Mouse (Mus musculus): ENCODE data around the gene Padi6.

The Padi6 gene

DNA sequence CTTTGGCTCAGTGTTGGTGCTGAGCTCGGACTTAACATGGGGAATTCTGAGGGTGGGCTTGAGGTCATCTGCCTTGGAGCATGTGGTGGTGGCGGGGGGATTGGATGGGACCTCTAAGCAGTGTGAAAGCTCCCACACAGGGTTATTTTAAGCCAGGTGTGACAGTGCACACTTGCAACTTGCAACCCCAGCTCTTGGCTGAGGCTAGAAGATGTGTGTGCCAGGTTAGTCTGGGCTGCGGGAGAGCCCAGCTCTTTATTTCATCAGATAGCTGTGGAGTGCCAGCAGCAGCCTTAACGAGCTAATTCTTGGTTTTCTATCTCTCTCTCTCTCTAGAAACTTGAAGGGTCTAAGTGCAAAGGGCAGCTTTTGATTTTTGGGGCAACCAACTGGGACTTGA is 34.8 kb downstream of the Padi6 start:
- no peak for DNase-seq (ENCODE audit: low spot score)

DNA sequence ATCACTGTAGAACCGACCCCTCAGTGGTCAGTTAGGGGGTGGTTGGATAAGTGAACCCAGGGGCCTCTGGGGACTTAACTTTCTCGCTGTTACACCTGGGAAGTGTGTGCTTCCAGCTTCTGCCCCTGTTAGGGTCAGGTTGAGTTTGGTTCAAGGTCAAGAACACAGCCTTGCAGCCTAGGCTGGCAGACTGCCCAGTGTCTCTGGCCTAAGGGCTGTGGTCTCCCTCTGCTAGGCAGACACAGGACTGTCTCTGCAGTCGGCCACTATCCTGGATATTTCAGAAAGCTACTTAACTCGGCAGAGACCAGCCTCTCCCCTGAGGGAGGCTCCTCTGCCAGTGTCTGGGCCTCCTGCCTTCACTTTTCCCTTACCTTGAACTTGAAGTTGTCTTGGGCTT is 38.3 kb downstream of the Padi6 start:
- DNase-seq (ENCODE audit: low spot score): no peak

GRCm38 (mm10) chr4:140703636-140704035 is 38.8 kb downstream of the Padi6 start:
- no peak for DNase-seq (ENCODE audit: low spot score)

DNA sequence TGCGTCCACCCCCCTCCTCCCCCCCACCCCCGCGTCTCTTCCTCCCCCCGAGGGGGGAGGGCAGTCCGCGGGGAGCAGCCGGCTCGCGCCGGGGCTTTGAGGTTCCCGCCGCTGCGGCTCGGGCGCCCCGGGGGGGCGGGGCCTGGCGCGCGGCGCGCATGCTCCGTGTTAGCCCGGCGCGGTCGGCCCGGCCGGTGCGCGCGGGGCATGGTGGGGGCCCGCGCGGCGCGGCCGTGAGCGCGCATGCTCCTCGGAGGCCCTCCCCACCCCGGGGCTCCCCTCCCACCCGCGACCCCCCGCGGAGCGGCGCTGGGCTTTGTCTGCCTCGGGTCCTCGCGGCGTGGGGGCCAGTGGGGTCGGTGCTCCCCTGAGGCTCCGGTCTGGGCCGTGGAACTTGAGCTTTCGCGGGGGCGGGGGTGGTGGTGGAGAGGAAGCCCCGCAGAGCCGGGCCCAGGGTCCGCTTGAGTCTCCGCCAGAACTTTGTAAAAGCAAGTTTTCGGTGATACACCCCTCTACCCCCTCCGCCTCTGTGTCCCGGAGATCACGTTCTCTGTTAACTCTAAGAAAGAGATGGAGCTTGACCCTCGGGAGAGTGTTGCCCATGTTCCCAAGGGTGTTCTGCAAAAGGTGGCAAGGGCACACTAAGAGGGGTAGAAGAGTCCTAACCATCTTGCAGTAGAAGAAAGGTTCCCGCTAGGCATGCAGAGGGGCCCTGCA is 39.7 kb downstream of the Padi6 start:
- DNase-seq (ENCODE audit: low spot score): peak; percentile 74

GRCm38 (mm10) chr4:140701716-140702561 is 40.5 kb downstream of the Padi6 start:
- peak; percentile 48 for DNase-seq (ENCODE audit: low spot score)

DNA sequence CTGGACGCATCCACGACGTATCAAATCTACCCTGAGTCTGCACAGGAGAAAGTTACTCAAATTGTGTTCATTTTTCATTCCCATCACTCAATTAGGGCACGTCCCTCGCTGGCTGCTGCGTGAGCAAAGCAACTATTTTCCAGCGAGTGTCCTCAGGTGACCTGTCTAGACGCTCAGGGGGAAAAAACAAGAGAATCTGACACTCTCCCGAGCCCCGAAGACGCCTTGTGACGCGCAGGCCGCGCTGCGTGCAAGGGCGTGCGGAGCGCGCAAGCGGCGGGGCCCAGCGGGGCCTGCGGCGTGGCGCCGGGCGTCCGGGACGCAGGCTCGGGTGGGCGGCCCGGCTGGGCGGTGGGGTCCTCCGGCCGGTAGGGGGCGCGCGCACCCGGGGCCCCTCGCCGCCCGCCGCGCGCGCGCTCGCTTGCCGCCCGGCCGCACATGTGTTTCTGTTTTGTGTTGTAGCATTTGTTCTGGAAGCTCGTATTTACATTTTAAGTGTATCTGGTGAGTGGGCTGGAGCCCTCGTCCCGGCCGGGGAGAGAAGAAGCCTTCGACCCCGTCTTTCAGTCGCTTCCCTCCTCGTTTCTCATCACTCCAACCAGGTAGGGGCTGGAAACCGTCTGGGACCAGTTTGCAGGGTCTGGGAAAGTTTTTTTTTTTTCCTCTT is 41.3 kb downstream of the Padi6 start:
- DNase-seq (ENCODE audit: low spot score): peak; percentile 79

DNA sequence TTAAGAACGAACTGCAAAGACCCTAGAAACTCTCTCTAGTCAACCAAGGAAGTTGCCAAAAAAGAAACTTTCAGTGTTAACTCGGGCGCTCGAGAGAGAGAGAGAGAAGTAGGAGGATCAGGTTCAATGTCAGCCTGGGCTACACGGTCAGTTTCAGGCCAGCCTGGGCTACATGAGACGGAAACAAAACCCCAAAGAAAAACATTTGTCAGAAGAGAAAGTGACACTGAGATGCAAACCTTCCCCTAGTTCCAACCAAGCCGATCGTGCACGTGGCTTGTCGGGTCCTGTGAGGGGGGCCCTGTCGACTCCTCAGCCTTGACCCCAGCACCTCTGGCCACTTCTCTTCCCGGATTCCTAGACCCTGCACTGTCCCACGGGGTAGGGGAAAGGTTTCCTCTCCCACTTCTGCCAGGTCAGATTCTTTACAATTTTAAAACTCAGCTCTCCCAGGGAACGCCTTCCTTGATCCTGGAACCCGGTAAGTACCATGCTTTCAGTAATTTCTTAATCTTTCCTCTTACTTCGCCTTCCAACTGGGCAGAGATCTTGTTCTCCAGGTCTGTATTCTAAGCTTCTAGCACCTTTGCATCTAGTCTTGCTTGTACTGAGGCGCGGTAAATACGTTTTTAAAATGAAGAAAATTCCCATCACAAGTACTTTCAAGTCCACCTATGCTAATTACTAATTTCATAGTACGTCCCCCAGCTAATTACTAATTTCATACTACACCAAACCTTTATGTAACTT is 42.0 kb downstream of the Padi6 start, which contains the start of gene Rcc2:
TSS of gene Rcc2 (plus strand) at position 273 of the 750 bp plus-strand sequence.
- no peak for DNase-seq (ENCODE audit: low spot score)

GRCm38 (mm10) chr4:140699441-140700127 is 42.9 kb downstream of the Padi6 start:
- peak; percentile 66 for DNase-seq (ENCODE audit: low spot score)

- DNase-seq (ENCODE audit: low spot score): no peak
Measured at GRCm38 (mm10) chr4:140695675-140696585, 46.5 kb downstream of the Padi6 start.

GRCm38 (mm10) chr4:140695146-140695545 is 47.3 kb downstream of the Padi6 start:
- DNase-seq (ENCODE audit: low spot score): no peak

DNA sequence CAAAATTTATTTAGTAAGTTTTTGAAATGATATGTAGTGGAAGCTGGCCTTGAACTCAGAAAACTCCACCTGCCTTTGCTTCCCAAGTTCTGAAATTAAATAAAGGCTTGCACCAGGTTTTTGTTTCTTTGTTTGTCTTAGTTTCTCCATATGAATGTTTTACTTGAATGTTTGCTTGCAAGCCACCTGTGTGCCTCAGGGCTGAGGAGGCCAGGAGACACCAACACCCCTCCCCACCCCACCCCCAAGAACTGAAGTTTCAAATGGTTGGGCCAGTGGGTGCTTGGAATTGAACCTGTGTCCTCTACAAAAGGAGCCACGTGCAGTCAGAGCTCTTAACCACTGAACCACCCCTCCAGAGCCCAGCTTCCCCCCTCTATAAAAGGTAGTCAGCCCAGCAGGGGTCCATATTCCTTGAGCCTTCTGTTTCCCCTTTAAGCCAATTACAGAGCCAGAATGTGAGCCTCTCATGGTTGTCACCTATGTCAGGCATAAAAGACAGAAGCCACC is 47.8 kb downstream of the Padi6 start:
- DNase-seq (ENCODE audit: low spot score): no peak

- no peak for DNase-seq (ENCODE audit: low spot score)
Measured at GRCm38 (mm10) chr4:140693513-140693912, 48.9 kb downstream of the Padi6 start.

DNA sequence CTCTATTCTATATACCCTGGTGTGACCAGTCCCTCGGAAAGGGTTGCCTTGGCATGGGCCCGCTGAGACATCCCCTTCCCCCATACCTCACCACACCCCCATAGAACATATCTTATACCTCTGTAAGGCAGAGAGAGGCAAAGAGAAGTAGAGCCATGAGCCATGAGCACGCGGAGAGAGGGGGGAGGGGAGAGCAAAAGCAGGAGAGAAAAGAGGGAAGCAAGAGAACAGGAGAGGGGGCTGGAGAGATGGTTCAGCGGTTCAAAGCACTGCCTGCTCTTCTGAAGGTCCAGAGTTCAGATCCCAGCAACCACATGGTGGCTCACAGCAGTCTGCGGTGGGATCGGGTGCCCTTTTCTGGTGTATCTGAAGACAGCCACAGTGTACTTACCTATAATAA is 51.0 kb downstream of the Padi6 start:
- DNase-seq (ENCODE audit: low spot score): no peak

DNA sequence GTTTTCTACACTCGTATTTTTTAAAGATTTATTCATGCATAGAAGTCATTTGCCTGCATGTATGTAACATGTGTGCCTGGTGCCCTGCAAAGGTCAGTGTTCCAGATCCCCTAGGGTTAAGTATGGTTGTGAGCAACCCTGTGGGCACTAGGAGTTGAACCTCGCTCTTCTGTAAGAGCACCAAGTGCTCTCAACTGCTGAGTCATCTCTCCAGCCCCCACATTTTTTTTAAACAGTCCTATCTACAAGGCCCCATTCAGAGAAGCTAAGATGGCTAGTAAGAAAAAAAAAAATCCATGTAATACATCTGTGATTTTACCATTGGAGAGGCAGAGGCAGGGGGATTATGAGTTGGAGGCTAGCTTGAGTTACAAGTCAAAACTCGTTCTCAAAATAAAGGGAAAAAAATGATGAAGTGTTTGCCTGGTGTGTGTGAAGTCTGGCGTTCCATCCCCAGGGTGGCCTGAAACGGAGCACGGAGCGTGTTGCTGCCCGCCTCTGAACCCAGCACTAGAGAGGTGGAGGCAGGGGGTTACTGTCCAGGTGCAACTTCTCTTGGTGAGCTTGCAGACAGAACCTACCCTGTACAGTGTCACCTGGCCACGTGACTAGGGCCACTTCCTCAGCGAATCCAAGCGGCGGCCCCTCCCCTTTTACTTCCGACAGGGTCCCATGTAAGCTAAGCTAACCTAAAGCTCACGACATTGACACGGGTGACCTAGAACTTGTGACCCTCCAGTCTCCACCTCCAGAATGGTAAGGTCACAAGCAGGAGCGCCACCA is 52.4 kb downstream of the Padi6 start:
- no peak for DNase-seq (ENCODE audit: low spot score)

DNA sequence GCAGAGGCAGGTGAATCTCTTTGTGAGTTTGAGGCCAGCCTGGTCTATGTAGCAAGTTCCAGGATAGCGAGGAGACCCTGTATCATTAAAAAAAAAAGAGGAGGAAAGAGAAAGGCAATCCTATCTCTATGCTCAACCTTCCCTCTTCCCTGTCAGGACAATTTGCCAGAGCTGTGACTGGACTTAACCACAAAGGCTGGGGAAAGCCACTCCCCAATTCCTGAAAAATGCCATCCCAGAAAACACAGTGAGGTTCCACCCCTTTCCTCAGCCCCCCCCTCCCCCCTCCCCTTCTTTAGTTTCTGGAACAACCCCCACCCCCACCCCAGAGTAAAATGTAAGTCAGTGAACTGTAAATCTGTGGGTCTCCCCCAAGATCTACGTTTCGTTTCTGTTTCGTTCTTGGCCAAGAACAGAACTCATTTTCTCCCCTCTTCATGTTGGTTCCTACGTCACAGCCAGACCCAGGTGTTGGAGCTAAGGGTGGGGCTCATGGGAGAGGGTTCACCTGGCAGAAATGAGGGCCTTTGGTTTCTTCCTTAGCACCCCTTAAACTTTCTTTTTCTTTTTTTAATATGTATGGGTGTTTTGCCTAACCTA is 53.5 kb downstream of the Padi6 start:
- no peak for DNase-seq (ENCODE audit: low spot score)

DNA sequence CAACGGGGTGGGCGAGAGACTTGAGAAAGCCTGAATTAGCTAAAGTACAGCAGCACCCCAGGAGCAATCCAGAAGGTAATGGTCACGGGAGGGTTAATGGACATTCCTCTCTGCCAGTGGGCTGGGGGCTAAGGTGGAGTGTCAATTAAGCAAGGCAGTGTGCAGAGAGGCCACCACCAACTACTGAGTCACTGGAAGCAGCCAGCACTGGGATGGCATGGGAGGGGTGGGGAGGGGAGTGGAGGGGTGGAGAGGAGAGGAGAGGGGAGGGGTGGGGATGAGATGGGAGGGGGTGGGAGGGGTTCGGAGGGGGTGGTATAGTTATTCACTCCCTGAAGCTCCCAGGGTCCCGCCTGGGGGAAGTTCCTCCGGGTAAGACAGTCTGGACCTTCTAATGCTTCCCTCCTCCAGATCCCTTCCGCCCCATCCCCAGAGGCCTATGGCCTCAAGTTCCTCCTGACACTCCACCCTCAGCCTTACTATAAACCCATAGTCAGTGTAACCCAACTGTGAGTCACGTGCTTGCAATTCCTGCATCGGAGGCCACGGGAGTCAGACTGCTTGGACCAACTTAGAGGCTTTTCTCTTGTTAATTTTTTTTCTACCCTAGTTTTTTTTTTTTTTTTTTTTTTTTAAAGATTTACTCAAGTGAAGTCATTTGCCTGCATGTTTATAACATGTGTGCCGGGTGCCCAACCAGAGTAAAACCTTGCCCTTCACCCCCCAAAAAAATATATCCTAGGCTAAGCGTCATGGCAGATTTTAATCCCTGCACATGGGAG is 54.2 kb downstream of the Padi6 start:
- DNase-seq (ENCODE audit: low spot score): no peak

GRCm38 (mm10) chr4:140684881-140685303 is 57.6 kb downstream of the Padi6 start:
- DNase-seq (ENCODE audit: low spot score): no peak
